Mouse (Mus musculus): Measurements from ENCODE around the gene Uvrag.

- TF ChIP-seq POLR2A (IDR thresholded peaks at IDR 0.05; ENCODE audit: borderline replicate concordance, extremely low read depth, insufficient read depth, insufficient read length, poor library complexity, severe bottlenecking) (no peak), CTCF (IDR thresholded peaks at IDR 0.05; ENCODE audit: borderline replicate concordance, extremely low read depth, insufficient read depth, insufficient read length) (no peak)
Measured at GRCm38 (mm10) chr7:98869070-98869469, 271.9 kb downstream of the Uvrag start.

Data from brain, embryonic 14.5 days (tissue).